Mouse (Mus musculus) CH12F3 (cell line): ENCODE results near the gene Prkn.

Experiments
- in situ Hi-C: fragments of 300-500 bp; cut with MboI; formaldehyde crosslinking; loops from 2 replicates; pipeline ENCODE4 v1.14.3; 2020; ENCODE audit warnings: low sequenced_read_pairs

Gene Prkn

GRCm38 (mm10) chr17:11383364-11383962 is 543.3 kb downstream of the Prkn start:
- in situ Hi-C loops = no loop called here

DNA sequence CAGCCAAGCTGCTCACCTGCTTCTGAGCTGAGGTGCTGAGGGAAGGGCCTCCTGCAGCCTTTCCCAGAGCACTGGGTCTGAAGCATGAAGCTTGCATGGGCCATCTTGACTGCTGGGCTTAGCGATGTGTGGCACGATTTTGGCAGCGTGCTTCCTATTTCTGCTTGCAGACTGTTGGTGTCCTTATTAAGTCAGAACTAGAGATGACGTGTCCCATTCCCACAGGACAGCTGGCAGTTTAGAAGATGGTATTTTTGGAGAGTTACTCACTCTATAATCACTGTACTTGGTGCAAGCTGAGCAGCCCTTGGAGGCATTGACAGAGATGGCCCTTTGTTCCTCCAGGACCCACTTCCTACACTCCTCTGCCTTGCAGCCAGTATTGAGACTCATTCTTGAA is 545.1 kb downstream of the Prkn start:
- in situ Hi-C loops = no loop called here

DNA sequence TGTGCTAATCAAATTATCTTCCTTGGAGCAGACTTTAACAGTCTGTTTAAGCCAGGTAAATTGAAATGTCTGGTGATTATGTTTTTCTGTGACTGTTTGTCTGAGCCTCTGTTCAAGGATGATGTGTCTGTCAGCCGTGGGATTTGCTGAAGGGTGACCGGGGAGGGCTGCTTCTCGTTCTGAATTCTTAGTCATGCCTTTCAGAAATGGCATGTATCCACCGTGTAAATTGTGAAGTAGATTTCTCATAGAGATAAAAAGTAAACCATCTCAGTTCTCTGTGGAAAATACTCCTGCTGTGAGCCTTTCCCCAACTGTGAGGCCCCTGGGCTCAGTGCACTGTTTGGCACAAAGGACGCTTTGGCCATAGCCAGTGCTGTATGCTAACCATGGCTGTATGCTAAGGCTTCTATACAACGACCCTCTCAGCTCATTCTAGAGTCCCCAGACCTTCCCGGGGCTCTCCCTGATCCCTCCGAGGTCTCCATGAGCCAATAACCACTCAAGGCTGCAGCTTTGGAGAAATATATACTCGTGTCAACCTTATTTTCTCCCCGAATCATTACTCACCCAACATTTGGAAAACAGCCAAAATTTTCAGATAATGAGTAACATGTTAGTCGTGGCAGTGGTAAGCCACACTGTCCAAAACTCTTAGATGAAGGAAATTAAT is 552.6 kb downstream of the Prkn start:
- in situ Hi-C loops = no loop called here

DNA sequence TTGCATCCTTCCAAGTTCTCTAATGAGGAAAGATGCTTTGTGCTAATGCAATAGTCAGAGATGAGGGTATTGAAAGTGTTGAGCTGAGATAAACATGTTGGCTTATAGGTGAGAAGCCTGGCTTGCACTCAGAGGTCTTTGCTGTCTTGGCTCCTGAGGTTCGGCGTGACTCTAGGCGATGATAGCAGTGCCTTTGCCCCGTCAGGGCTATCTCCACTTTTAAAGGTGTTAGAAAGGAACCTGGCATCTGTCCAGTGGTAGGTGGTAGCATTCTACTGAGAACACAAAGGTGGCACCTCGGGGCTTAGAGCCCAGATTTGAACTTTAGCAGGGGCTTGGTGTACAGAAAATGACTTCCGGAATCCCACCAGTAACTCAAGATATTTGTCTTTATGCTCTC is 554.4 kb downstream of the Prkn start:
- in situ Hi-C loops = no loop called here

GRCm38 (mm10) chr17:11397678-11398077 is 557.5 kb downstream of the Prkn start:
- in situ Hi-C loops = no loop called here

DNA sequence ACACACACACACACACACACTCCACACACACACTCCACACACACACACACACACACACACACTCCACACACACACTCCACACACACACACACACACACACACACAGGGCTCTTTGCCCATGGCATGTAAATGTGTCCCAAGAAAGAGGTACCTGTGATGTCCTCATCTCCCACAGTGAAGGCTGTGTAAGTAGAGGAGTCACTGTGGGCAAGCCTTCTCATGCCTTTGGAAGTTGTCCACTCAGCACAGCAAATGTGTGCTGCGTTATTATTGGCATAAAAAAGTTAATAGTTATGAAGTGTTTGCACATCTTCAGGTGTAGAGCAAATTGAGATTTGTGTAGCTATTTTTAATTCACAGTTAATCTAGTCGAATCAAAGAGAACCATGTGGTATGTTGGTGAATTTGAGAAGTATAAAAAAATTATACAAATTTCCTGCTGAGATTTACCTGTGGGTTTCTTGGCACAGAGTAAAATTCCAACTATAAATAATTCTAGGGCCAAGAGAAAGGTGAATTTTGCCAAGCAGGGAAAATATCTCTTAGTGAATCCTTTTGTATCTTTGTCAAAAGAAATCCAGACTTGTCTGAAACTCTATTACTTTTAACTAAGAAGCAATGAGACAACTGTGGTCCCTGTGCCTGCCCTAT is 562.2 kb downstream of the Prkn start:
- in situ Hi-C loops = no loop called here

- in situ Hi-C loops = no loop called here
Measured at GRCm38 (mm10) chr17:11411414-11411813, 571.2 kb downstream of the Prkn start.

GRCm38 (mm10) chr17:11413688-11414087 is 573.5 kb downstream of the Prkn start:
- in situ Hi-C loops = no loop called here

- in situ Hi-C loops = no loop called here
Measured at GRCm38 (mm10) chr17:11414288-11414687, 574.1 kb downstream of the Prkn start.

DNA sequence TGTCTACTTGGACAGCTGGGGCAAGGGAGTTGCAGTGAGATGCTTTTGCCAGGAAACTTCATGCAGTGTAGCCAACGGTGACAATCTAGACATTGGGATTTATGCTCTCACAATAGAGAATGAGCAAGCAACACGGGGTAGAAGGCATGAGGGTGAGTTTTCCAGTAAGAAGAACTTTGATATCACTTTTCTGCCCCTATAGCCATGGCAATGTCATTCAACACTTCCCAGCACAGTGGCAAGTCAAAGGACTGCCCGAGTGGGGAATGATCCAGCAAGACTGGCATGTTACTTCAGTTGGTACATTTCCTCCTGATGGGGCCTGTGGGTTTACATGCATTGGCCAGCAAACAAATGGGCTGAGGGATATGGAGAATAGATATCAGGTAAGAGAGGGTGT is 577.0 kb downstream of the Prkn start:
- in situ Hi-C loops = no loop called here

DNA sequence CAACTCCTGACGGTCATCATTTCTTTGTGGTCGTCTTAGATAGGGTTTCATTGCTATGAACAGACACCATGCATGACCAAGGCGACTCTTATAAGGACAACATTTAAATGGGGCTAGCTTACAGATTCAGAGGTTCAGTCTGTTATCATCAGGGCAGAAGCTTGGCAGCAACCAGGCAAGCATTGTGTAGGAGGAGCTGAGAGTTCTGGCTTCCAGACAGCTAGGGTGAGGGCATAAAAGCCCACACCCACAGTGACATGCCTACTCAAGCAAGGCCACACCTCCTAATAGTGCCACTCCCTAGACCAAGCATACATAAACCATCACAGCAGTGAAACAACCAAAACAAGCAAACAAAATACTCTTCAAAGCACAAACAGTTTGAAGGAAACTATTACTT is 579.3 kb downstream of the Prkn start:
- in situ Hi-C loops = no loop called here

DNA sequence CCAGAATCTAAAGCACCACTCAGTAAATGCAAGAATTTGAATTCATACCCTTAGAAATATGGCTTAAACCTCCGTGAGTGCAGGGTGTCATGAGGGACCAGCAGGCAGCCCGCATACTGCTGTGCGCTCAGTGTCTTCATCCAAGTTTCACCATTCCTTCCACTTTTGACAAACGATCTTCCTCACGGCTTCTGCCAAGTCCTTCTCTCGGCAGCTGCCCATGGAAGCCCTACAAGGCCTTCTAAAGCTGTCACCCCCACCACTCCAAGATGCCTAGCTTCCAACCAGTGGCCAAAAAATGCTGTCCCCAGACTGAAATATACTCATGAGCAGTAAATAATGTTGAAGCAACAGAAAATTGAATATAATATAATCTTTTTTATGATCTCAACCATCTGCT is 580.7 kb downstream of the Prkn start:
- in situ Hi-C loops = no loop called here

GRCm38 (mm10) chr17:11421264-11421940 is 581.2 kb downstream of the Prkn start:
- in situ Hi-C loops = no loop called here

- in situ Hi-C loops = no loop called here
Measured at GRCm38 (mm10) chr17:11431323-11431722, 591.1 kb downstream of the Prkn start.

DNA sequence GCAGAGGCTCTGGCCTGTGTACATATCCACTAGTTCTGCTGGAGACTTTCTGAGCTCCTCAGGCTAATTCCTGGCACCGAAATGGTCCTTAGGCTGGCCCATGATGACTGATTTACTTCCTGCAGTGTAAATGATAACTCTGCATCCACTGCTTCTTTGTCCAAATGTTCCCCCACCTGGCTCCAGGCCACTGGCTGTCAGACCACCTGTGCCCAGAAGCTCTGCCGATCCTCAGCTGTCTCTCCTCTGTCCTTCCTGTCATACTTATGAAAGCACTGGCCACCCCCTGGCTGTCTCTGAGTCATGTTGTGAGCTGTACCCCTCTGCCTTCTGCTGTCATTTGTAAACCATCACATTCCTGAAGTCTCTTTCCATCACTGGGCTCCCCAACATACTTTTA is 592.4 kb downstream of the Prkn start:
- in situ Hi-C loops = no loop called here

DNA sequence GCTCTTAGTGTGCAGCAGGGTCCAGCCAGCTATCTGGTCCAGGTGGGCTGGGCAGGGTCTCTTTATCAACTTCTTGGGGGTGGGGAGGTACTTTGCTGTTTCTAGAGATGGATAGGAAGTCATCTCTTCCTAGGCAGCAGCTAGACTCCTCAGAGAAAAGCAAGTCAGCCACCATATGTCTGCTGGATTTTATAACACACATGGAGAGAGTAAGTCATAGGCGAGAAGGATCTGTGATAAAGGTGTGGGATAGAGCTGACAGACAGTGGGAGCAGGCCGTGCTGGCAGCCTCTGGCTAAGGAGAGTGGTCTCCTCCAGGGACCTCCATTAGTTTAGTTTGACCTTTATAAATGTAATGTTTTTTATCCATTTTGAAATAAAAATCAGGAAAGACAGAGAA is 622.5 kb downstream of the Prkn start:
- in situ Hi-C loops = no loop called here

DNA sequence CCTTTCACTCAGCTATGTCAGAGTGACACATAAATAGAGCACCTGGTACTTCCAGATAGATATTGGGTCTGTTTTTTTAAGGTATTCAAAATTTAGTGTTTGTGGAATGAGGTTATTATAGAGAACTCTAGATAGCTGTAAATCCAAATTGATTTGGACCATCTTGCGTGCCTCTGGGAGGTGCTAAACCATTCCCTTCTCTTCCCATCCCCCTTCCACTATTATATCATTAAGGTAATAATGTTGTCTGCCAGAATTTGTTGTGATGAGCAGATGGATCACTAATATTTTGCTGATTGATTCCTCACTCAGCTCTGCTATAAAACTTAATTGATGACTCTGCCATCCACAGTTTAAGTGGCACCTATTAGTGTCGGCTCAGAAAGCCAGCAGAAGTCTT is 625.9 kb downstream of the Prkn start:
- in situ Hi-C loops = no loop called here

DNA sequence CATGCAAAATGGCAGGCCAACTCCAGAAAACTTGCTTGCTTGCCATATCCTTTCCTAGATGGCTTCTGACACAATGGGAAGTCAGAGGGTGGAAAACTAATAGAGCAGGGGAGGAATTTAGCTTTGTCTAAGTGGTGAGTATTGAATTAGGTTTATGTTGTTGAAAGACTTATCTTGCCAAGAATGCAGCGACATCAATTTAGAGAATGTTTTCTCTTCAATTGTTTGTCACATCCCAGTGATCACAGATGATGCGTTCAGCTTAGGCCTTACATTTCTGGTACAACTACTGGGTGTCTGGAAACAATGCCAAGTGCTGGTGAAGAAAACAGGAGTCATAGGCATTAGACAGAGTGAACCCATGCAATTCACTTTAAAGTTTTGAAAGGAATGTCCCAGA is 628.4 kb downstream of the Prkn start:
- in situ Hi-C loops = no loop called here

DNA sequence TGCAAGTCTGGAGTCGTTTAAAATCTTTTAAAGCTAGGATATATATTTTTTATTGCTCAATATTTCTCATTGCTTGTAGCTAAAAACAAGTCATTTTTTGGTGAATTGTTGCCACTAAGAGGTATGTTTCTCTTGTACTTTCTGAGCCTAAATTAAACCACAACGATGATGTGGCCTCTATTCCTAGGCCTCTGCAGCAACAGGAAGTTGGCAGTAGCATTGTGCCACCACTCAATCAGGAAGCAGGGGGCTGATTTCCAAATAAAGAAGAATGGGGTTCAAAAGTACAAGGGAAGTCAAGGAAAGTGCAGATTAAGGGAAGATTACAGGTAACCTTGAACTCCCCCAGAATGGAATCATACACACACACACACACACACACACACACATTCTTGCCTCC is 642.8 kb downstream of the Prkn start:
- in situ Hi-C loops = no loop called here

DNA sequence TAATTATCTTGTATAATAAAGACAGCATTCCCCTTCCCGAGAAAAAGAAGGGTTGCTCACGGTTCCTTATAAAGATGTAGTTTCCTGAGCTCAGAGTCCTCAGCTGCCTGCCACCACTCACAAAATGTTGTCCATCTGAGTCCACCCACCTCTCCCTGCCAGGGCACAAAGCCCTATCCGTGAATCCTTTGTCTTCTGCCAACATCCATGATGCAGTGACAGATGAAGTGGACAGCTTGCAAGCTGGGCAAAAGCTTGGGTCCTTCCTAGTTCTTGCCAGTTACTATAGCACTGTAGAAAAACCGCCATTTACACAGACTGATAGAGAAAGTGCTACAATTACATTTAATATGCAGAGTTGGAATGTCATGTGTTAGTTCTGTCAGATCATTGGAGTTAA is 649.9 kb downstream of the Prkn start:
- in situ Hi-C loops = no loop called here

DNA sequence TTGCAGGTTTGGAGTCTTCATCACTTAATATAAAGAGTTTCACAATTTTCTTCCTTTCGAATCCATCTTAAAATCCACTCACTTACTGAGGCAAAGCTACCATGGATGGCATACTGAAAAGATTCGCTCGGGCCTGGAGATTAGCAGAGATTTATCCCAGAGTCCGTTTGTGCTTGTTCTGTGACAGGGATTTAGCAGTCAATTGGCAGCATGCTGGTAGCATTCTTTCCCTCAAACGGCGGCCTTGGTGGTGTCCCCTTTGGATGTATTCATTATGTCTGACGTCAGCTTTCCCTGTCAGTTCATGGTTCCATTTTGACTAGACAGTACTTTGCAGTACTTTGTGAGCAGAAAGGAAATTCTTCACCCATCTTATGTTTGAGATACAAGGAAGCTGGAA is 662.4 kb downstream of the Prkn start:
- in situ Hi-C loops = no loop called here

DNA sequence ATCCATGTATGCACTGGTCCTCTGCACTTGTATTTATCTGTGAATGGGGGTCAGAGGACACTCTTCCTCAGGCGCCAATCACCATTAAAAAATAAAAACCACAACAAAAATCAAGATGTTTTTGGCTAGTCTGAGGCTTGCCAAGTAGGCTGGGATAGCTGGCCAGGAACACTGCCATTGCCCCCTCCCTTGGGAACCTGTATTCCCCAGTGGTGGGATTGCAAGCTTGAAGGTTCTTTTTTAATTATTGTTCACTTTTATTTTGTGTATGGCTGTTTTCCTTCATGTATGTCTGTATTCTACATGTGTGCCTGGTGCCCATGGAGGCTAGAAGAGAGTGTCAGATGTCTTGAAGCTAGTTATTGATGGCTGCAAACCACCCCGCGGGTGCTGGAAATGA is 664.3 kb downstream of the Prkn start:
- in situ Hi-C loops = no loop called here
